Mouse (Mus musculus) lung, adult 2 months (tissue): ENCODE results near the gene Grhl3.

Source experiments
- CTCF ChIP-seq: fragments of 200-500 bp; IDR thresholded peaks from 2 replicates; pipeline ENCODE4 v1.5.1; 2011; ENCODE audit warnings: mild to moderate bottlenecking, low read length, control low read depth; ENCODE audit not compliant: insufficient read depth
- POLR2A ChIP-seq: fragments of 200-500 bp; IDR thresholded peaks from 2 replicates; pipeline ENCODE4 v1.6.1; 2011; ENCODE audit warnings: low read depth, mild to moderate bottlenecking, control low read depth, low read length, borderline replicate concordance; ENCODE audit errors: extremely low read depth

DNA sequence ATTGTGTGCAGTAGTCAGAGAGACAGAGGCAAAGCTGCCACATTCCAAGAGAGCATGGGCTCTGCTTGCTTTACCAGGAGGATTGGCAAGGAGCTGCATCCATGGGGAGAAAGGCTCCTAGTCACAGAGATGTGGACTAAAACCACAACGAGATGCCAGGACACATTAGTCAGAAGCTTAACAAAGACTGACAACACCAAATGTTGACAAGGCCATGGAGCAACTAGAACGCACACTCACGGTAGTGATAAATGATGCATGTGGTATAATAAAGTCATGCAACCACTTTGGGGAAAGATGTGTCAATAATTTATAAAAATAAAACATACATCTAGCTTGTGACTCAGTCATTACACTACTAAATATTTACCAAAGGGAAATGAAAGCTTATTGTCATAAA lies 28.1 kb upstream of the Grhl3 start:
- TF ChIP-seq POLR2A (no peak), CTCF (no peak)
